Mouse (Mus musculus) right cerebral cortex, adult 18-20 months (tissue): Measurements from ENCODE around the gene Hps1.
A peak's percentile ranks its signal among the peaks of the same experiment; 100 is the strongest.
"Not testable (repeated sequence)": the region's sequence is repeated elsewhere in the genome, so short reads cannot be mapped to it uniquely, and the experiment has no call there.

Experiments used
- DNase-seq: peaks from one replicate; pipeline ENCODE4 v3.0.0; 2022; ENCODE audit warnings: mixed read lengths

The Hps1 gene

GRCm38 (mm10) chr19:42779531-42780155 lies at the start of gene Hps1:
TSS of gene Hps1 (minus strand) at chr19:42779978.
- DNase-seq, result peak; percentile 93

- DNase-seq, result no peak
Measured at GRCm38 (mm10) chr19:42829196-42829595, 49.4 kb upstream of the Hps1 start.

- DNase-seq, result no peak
Measured at GRCm38 (mm10) chr19:42827843-42828242, 48.1 kb upstream of the Hps1 start.

DNA sequence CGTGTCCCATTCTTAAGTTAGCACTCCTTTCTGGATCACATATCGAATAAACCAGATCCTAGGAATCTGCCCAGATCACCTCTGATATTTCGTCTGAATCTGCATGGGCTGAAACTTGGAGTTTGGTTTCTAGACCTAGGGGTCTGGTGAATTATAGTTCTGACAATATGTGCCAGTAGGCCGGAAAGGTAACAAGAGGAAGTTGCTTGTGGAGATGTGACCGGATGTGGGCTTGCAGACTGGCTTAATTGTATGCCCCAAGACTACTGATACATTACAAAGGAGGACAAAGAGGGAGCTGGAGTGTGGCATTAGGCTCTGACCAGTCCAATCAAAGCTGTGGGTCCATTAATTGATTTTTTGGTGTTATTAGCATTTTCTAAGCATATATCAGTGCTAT lies 40.3 kb upstream of the Hps1 start:
- no peak for DNase-seq

- DNase-seq, result no peak
Measured at GRCm38 (mm10) chr19:42817761-42818160, 38.0 kb upstream of the Hps1 start.

DNA sequence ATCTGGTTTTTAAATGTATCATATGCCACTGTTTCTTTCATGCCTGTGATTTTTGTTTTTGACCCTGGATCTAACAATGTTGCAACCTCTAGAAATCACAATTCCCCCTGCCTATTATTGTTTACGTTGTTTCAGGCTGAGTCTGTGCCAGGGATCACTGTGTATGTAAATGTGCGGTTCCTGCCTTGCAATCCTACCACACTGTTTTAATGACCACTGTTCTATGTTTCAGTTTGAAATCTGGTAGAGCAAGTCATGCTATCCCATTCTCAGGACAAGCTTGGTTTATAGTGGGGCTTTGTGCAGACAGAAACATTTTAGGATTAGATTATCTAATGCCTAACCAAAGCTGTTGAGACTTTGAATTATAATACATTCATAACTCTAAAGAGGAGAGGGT lies 36.5 kb upstream of the Hps1 start:
- no peak for DNase-seq

GRCm38 (mm10) chr19:42810140-42810539 lies 30.4 kb upstream of the Hps1 start:
- DNase-seq, result no peak

GRCm38 (mm10) chr19:42809491-42809890 lies 29.7 kb upstream of the Hps1 start:
- DNase-seq, result no peak

DNA sequence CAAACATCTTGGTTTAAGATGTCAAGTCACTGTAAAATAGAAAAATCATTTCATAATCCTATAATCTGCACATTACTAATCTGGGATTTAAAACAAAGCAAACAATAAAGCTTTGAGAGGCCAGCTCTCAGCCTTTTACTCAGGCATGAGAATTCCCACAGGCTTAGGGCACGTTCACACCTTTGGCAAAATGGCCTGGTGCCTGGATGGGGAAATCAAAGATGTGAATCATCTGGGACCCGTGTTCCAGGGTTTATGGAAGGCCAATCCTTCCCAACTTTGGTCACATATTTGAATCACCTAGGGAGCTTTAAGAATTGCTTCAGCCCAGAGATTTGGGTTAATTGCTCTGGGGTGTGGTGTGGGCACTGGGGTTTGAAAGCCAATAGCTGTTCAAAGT lies 18.1 kb upstream of the Hps1 start:
- no peak for DNase-seq

DNA sequence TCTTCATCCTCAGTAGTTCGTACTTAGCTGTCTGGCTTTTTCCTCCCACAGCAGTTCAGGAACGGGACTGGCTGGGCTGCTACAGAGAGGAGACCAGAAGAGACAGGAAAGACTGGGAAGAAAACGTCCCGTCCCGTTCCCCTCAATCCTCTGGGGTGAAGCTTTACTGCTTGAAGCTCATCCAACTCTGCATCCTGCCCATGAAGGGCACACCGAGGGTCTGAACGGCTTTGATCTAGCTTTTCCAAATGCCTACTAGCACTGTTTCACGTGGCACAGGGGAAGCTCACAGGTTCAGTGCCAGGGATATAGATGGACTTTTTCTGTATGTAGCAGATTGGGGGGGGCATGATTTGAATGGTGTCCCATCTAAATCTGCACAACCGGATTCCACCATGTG lies 16.0 kb upstream of the Hps1 start:
- DNase-seq, result no peak

DNA sequence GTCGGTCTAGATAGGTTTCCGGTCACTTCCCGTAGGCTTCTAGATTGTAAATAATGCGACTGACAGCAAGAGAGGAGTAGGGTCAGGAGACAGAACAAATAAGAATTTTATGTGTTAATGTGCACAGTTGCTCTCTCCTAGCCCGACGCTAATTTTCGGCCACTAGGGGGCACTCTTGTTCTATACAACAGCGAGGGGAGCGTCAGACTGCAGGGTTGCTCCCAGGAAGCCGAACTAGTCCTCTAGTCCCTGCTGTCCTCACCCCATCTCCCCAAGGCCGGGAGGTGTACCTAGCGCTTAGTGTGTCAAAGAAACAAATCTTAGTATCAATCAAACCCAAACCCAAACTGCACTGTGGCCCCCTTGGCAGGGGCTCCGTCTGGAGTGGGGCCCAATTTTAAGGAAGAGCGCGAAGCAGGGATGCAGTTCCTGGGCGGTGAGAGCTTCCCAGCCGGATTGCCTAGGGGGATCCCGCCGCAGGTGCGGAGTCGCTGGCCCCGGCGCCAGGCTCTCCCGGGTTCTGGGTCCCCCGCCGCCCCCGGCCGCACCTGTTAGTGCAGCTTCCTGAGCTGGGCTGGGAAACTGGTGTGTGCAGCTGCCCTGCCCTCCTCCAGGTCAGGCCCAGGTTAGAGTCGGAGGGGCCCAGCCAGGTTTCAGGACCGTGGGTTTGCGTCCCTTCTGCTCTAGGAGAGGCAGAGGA lies 15.3 kb upstream of the Hps1 start:
- peak; percentile 88 for DNase-seq

DNA sequence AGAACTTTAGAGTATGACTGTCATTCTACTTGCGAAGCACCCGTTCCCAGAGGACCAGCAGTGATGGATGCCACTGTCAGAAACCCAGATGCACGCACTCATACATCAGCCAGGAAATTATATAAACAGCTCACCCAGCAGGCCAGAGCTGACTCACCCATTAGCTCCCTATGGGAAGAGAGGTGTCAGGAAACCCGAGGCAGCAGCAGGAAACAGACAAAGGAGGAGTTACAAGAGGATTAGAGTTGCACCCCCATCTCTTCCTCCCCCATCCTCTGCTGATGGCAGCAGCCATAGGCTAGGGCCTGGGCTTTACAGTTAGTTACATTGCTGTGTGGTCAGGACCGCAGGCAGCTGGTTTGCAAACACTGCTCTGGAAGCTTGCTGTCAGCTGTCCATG lies 8.5 kb upstream of the Hps1 start:
- DNase-seq, result peak; percentile 59

DNA sequence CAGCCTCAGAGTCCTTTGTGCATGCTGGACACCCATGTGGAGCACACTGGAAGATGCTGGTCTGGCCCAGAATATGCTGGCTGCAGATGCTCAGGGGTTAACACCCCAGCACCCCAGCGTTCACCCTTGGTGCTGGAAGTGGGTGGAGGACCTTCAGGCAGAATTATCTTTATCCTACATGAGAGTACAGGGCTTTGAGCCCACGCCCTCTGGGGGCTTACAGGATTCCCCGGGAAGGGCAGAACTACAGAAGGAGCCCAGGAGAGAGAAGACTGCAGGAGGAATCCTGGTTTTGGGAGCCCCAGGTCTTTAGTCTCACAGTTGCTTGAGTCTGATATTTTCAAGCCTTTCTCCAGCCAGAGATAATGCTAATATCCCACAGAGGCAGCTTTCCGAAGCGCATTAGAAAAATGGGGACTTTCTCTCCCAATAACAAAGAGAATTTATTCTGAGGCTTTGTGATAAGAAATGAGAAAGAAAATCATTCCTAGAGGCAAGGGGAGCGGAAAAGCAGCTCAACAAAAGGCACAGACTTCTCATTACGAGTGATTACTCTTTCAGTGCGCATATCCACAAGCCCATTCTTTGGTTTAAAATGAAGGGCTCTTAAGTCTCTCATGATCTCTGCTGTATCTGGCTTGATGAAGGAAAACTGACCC lies 5.9 kb upstream of the Hps1 start:
- no peak for DNase-seq

- DNase-seq, result no peak
Measured at GRCm38 (mm10) chr19:42785129-42785528, 5.4 kb upstream of the Hps1 start.

DNA sequence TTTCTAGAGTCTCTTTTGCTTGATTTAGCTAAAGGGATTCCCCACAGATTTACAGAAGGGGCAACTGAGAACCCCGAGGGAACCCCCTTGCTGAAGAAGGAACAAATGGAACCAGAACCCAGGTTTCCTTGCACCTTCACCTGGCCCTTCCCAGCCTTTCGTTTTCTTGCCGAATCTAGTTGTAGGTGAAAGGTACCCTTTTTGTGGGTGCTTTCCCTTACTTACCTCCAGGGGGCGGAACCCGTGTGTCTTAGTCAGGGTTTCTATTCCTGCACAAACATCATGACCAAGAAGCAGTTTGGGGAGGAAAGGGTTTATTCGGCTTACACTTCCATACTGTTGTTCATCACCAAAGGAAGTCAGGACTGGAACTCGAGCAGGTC lies 369 bp upstream of the Hps1 start:
- DNase-seq, result not testable (repeated sequence)

DNA sequence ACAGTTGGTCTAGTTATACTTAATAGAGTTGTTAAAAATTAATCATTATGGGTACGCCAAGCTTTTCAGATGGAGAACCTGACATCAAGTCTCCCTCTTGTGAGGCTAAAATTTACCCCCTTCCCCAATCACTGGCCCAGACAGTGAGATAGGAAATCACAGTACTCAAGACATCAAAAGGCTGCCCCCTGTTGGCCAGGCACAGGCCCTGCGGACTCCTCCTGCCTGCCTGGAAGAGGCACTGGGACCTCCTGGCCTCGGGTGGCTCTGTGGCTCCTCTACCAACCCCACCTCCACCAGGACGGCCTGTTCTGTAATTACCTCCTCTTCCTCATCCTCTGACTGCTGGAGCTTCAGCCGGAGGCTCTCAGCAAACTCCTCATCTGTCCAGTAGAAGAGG lies 2.0 kb downstream of the Hps1 start:
- peak; percentile 25 for DNase-seq

GRCm38 (mm10) chr19:42776813-42777212 lies 3.0 kb downstream of the Hps1 start:
- no peak for DNase-seq

- DNase-seq, result no peak
Measured at GRCm38 (mm10) chr19:42770141-42770872, 9.5 kb downstream of the Hps1 start.

GRCm38 (mm10) chr19:42769648-42770047 lies 10.1 kb downstream of the Hps1 start:
- no peak for DNase-seq

DNA sequence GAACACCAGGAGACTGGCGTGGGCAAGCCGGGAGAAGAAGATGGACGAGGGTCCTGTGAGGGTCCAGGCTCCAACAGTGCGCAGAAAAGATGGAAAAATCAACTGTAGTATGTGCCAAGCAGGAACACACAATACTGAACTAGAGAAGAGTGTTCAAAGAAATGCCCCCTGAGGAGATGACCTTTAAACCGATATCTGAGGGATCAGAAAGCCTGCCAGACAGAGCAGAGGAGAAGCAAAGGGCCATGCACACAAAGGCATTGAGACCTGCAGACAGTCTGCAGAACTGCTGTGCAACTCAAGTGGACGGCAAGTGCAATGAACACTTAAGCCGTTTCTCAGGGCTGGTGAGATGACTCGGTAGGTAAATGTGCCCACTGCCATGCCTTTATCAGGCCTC lies 12.4 kb downstream of the Hps1 start:
- no peak for DNase-seq

GRCm38 (mm10) chr19:42764398-42764797 lies 15.4 kb downstream of the Hps1 start:
- no peak for DNase-seq

DNA sequence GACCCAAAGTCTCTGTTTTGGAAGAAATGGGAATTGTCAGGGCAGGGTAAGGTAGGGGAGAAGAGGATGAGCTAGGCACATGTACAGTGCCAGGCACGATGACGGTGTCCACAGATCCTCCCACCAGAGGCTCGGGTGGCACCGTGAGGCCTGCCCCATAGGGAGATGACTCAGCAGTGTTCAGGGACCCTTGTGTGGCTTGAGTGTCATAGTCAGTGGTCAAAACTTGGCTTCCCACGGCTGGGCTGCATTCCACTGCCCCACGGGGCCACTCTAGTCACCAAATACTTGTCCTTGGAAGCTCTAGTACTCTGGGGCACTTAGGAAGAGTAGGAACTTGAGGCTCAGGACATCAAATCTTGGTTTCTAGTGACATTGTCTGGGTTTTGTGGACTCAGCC lies 23.1 kb downstream of the Hps1 start:
- no peak for DNase-seq

GRCm38 (mm10) chr19:42755148-42755870 lies 24.5 kb downstream of the Hps1 start:
- DNase-seq, result no peak
